Mouse (Mus musculus): ENCODE results near the gene Spata33. TPM values are rescaled to one million over a fixed set of nuclear protein-coding genes. Genes with fewer than 3 reads are reported as not detected.

Spata33 gene
- 72.9 TPM for polyA plus RNA-seq (2014; fragmentation: Illumina TruSeq; extraction: RNeasy Lipid Tissue Mini Kit (QIAGEN cat#74804); ENCODE audit: low read depth, low replicate concordance)

DNA sequence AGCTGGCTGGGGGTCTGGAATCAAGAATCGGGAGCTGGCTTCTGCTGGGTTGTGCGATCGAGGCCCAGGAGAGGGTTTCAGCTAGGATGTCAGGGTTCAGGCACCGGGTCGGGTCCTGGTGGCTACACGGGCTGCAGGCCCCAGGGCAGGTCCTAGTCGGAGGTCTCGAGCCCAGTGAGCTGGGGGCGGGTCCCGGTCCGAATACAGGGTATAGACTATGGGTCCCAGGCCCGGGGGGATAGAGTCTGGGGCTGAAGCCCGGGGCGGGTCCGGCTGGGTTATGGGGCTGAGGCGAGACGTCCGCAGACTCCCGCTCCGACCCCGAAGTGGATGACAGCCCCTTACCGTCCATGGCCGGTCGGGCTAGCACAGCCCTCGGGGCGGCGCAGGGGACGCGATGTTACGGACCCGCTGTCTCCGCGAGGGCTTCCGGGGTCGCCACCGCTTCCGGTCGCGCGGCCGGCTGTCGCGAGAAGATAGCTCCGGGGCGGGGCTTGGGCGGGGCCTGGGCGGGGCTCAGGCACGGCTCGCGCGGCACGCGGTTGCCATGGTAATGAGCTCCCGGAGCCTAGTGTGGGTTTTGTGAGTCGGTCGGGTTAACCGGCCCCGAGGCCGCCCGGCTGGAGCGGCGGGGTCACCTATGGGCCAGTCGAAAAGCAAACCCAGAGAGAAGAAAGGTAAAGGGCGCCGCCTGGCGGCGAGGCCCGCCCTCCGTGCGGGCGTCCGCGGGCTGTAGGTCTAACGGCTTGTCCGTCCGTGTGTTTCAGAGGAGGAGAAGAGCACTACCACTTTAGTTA, at the start of gene Spata33, which contains the start of gene Chmp1a:
TSS of gene Spata33 (plus strand) at position 512 of the 797 bp plus-strand sequence.
TSS of gene Chmp1a (minus strand) at position 443 of the 797 bp plus-strand sequence.

DNA sequence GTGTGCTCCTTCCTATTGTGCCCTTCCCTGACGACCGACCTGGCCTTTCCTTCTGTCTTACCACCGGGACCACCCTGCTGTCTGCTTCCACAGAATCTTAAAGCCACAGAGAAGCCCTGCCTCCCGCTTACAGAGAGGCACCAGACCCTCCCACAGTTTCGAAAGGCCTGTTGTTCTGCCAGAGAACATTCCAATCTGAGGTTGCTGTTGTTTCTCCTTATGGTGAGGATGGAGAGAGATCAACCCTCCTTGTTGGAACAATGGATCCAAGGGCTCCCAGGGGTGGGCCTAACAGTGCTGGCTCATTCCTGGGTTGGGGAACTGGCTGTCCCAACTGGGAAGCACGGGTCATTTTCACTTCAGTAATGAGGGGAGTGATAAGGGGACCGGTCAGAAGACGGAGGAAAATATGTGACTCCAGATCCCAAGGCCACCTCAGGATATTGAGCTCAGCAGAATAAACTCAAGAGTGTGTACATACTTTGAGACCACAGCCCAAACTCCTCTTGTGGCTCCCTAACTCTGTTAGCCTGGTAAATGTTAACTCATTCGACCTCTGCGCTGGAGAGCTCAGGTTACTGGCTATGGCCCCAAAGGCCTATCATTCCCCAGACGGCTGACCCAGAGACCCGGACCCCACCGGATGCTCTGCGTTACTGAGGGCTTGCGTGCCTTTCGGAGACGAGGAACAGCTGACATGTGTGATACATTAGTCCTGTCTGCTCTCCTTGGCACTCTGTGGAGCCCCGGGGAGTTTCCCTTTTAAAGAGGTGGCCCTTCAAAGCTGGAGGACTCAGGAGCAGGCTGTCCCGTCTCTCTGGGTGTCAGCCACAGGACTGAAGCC, 26.8 kb upstream of the Spata33 start, which contains the start of gene Dpep1:
TSS of gene Dpep1 (plus strand) at position 677 of the 844 bp plus-strand sequence.

DNA sequence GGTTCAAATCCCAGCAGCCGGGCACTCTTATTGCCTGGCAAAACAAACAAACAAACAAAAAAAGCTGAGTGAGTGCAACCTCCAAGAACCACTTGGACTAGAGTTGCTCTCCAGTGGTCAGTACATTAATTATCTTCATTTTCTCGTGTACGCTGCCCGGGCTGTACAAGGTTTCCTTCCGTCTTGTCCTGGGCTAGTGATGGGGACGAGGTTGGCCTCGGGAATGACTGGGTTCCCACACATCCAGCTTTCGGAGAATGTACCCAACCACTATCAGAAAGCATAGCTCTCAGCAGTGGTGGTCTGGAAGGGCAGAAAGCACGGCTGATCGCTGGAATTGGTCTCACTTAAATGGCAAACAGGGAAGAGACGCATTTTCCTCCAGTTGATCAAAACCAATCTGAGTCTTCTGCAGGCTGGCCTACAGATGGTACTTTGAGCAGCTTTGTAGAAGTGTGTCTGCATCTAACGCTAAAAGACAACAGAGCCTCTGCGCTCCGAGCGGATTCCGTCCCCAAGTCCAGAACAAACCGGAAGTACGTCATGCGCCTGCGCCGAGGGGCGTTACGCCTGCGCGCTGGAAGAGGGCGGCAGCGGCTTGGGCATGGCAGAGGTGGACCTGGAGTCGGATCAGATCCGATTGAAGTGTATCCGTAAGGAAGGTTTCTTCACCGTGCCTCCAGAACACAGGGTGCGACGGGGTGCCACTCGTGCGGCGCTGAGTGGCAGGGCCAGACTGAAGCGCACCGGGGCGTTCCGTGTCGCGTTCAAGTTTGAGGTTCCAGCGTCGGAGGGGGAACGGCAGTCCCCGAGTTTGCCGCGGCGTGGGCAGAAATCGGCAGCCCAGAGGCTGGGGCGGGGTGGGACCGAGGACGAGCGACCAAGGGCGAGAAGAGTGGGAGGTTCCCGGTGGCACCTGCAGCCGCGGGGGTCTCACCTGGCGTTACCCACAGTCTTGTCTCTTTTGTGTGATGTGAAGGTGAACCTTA, 11.9 kb downstream of the Spata33 start, which contains the start of gene Cdk10:
TSS of gene Cdk10 (plus strand) at position 565 of the 989 bp plus-strand sequence.

DNA sequence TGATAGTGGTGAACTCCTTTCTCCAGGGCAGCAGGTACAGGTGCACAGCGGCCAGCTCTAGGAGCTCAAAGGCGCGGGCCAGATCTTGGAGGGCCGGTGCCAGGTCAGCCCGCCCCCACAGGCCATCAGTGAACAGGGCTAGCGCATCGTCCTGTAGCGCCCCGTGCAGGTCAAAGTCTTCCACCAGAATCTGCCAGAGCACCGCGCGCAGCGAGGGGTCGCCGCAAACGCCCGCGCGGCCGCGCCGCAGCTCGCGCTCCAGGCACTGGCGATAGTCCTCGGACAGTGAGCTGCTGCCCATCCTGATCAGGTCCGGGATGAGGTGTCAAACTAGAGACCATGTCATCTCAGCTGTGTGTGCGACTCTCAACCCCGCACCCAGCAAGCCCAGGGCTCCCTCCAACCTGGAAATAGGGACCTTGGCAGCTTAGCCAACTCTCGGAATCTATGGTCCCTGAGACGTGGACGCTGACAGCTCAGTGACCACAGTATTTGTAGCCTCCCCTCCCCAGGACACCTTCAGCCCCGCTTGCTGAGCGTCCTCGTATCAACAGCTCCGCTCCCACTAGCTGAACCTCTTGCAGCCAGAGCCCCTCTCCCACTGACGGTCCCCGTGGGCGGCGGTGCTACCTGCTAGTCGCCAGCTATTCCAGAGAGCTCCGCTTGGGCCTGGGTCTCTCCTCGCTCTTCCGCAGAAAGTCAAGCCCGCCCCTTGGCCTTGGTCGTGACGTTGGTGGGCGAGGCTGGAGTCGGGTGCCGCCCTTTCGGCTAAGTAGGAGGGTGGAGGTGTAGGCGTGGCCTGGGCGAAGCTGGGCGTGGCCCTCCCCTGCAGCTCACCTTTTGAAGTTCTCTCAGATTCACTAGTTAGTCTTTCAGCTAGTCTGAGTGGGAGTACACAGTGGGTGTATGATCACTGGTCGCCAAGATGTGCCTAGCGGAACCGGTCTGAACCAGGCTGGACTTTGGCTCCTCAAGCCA, 23.2 kb downstream of the Spata33 start, which contains the start of gene Spata2l:
TSS of gene Spata2l (minus strand) at position 714 of the 978 bp plus-strand sequence.

DNA sequence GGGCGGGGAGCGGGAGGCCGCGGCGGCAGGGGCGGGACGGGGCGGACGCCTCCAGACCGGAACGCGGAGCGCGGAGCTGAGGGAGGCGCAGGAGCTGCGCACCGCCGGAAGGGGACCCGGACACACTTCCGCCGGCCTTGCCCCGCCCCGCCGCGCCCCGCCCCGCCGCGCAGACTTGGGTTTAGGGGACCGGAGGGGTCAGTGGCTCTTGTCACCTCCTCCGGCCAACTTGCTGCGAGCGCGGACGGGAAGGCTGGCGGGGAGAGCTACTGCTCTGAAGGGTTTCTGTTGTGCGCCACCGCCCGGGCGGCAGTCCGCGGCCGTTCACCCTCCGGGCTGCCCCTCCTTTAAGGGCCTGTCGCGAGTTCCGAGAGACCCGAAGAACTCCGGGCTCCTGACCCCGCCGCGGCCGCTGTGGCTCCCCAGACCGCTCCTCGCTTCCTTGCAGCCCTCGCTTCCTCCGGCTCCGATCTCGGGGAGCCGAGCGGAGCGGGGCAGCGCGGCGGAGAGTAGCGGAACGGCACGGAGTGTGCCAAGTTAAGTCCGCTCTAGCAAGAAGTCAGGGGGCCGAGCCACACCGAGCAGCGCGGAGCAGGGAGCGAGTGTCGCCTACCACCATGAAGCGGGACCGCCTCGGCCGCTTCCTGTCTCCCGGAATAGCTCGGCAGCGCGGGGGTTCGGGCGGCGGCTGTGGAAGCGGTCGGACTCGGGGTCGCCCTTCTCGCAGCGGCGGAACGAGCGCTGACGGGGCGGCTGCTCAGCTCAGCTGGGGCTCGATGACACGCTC, 41.7 kb downstream of the Spata33 start, which contains the start of the genes Zfp276 and Vps9d1:
TSS of gene Zfp276 (plus strand) at position 97 of the 787 bp plus-strand sequence.
TSS of gene Vps9d1 (minus strand) at position 250 of the 787 bp plus-strand sequence.

Other genes starting within 250 kb of the Spata33 start
- gene Ankrd11, start 170.6 kb upstream of the Spata33 start, polyA plus RNA-seq (2014; fragmentation: Illumina TruSeq; extraction: RNeasy Lipid Tissue Mini Kit (QIAGEN cat#74804); ENCODE audit: low read depth, low replicate concordance), result 42.7 TPM
- 20.0 TPM for gene Spg7, start 149.9 kb upstream of the Spata33 start, polyA plus RNA-seq (2014; fragmentation: Illumina TruSeq; extraction: RNeasy Lipid Tissue Mini Kit (QIAGEN cat#74804); ENCODE audit: low read depth, low replicate concordance)
- 75.4 TPM for gene Rpl13, start 110.5 kb upstream of the Spata33 start, polyA plus RNA-seq (2014; fragmentation: Illumina TruSeq; extraction: RNeasy Lipid Tissue Mini Kit (QIAGEN cat#74804); ENCODE audit: low read depth, low replicate concordance)
- not detected for gene Cpne7, start 95.5 kb upstream of the Spata33 start, polyA plus RNA-seq (2014; fragmentation: Illumina TruSeq; extraction: RNeasy Lipid Tissue Mini Kit (QIAGEN cat#74804); ENCODE audit: low read depth, low replicate concordance)
- 0.39 TPM for gene Sult5a1, start 54.5 kb upstream of the Spata33 start, polyA plus RNA-seq (2014; fragmentation: Illumina TruSeq; extraction: RNeasy Lipid Tissue Mini Kit (QIAGEN cat#74804); ENCODE audit: low read depth, low replicate concordance)
- gene Dpep1, start 26.6 kb upstream of the Spata33 start, polyA plus RNA-seq (2014; fragmentation: Illumina TruSeq; extraction: RNeasy Lipid Tissue Mini Kit (QIAGEN cat#74804); ENCODE audit: low read depth, low replicate concordance), result 1.7 TPM
- gene Chmp1a, start 69 bp upstream of the Spata33 start, polyA plus RNA-seq (2014; fragmentation: Illumina TruSeq; extraction: RNeasy Lipid Tissue Mini Kit (QIAGEN cat#74804); ENCODE audit: low read depth, low replicate concordance), result 8.8 TPM
- gene Cdk10, start 12.0 kb downstream of the Spata33 start, polyA plus RNA-seq (2014; fragmentation: Illumina TruSeq; extraction: RNeasy Lipid Tissue Mini Kit (QIAGEN cat#74804); ENCODE audit: low read depth, low replicate concordance), result 4.5 TPM
- 1.2 TPM for gene Spata2l, start 23.4 kb downstream of the Spata33 start, polyA plus RNA-seq (2014; fragmentation: Illumina TruSeq; extraction: RNeasy Lipid Tissue Mini Kit (QIAGEN cat#74804); ENCODE audit: low read depth, low replicate concordance)
- gene Zfp276, start 41.4 kb downstream of the Spata33 start, polyA plus RNA-seq (2014; fragmentation: Illumina TruSeq; extraction: RNeasy Lipid Tissue Mini Kit (QIAGEN cat#74804); ENCODE audit: low read depth, low replicate concordance), result 0.52 TPM
- 1.1 TPM for gene Vps9d1, start 41.5 kb downstream of the Spata33 start, polyA plus RNA-seq (2014; fragmentation: Illumina TruSeq; extraction: RNeasy Lipid Tissue Mini Kit (QIAGEN cat#74804); ENCODE audit: low read depth, low replicate concordance)
- gene Fanca, start 105.7 kb downstream of the Spata33 start, polyA plus RNA-seq (2014; fragmentation: Illumina TruSeq; extraction: RNeasy Lipid Tissue Mini Kit (QIAGEN cat#74804); ENCODE audit: low read depth, low replicate concordance), result 3.4 TPM
- gene Spire2, start 119.9 kb downstream of the Spata33 start, polyA plus RNA-seq (2014; fragmentation: Illumina TruSeq; extraction: RNeasy Lipid Tissue Mini Kit (QIAGEN cat#74804); ENCODE audit: low read depth, low replicate concordance), result 1.1 TPM
- gene Tcf25, start 160.9 kb downstream of the Spata33 start, polyA plus RNA-seq (2014; fragmentation: Illumina TruSeq; extraction: RNeasy Lipid Tissue Mini Kit (QIAGEN cat#74804); ENCODE audit: low read depth, low replicate concordance), result 64.6 TPM
- gene Mc1r, start 194.3 kb downstream of the Spata33 start, polyA plus RNA-seq (2014; fragmentation: Illumina TruSeq; extraction: RNeasy Lipid Tissue Mini Kit (QIAGEN cat#74804); ENCODE audit: low read depth, low replicate concordance), result not detected
- 2.6 TPM for gene Tubb3, start 198.6 kb downstream of the Spata33 start, polyA plus RNA-seq (2014; fragmentation: Illumina TruSeq; extraction: RNeasy Lipid Tissue Mini Kit (QIAGEN cat#74804); ENCODE audit: low read depth, low replicate concordance)
- gene Def8, start 210.7 kb downstream of the Spata33 start, polyA plus RNA-seq (2014; fragmentation: Illumina TruSeq; extraction: RNeasy Lipid Tissue Mini Kit (QIAGEN cat#74804); ENCODE audit: low read depth, low replicate concordance), result 0.35 TPM